Mouse (Mus musculus) megakaryocyte progenitor cell, adult 5-6 weeks (primary cell): ENCODE measurements at regions not wholly inside any gene's neighbourhood (a gene's known extent, or its start where the extent isn't known, plus 50 kb on each side); places are given as distances from the start of the nearest gene placed in this dataset.
A peak's percentile ranks its signal among the peaks of the same experiment; 100 is the strongest.

Source experiments
- ATAC-seq: replicated peaks from 2 replicates; pipeline ENCODE4 v1.8.0; 2016; ENCODE audit warnings: mild to moderate bottlenecking, moderate TSS enrichment, inconsistent platforms; ENCODE audit not compliant: poor library complexity

- ATAC-seq: no peak
Observed at GRCm38 (mm10) chr16:44674198-44674597, 49.9 kb upstream of the Nepro start.

- ATAC-seq: 0 out of 2 replicates have a peak, but pooled peaks have one; percentile 20
Observed at GRCm38 (mm10) chr16:44672422-44672819, 51.7 kb upstream of the Nepro start.

DNA sequence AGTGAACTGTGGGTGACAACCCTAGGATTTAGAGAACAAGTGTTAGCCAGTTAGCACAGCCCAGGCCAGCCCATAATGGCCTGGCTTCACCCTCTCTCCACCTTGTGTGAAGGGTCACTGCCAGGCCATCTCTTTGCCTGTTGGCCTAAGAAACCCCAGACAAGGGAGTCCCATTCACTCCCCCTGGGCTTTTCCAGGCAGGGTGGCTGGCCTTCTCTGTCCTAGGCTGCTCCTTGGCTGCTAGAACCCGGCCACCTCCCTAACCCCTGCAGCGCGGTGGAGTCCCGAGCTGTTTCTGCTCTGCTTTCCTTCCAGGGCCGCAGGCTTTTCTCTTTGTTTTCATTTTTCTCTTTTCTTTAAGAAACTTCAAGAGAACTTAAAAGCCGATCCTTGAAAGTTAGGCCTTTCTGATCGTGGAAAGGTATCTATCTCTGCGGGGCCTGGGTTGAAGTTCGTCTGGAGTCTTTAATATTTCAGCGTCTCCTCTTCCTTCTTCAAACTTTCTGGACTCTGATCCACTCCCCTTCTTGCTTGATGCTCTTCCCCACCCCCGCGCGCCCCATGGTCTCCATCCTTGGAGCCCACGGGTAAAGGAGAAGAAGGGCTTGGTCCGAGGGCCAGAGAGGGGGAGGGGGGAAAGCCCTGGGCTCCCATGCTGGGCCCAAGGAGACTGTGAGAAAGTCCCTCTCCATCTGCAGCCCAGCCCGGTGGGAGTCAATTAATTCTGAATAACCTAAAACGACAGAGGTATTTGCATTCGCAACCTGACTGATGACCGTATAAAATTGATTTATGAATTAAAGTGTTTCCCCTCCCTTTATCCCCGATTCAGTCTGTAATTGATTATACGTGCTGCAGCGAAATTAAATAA is 52.3 kb upstream of the Nepro start:
- ATAC-seq: no peak

DNA sequence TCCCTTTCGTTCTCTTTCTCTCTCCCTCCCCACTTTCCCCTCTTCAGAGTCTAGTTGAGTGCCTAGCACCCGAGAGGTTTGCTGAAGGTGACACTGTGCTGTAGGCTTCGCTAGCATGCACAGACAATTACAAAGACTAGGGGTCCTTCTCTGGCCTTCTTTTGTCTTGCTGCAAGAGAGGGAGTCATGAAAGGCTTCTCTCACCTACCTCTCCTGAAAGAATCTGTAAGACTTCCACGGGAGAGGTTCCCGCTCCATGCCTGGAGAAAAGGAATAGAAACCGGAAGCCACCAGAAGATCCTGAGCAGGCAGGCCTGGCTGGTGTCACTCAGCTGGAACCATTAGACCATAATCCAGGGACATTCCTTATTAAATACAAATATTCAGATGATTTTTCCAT is 56.0 kb upstream of the Nepro start:
- no peak for ATAC-seq

DNA sequence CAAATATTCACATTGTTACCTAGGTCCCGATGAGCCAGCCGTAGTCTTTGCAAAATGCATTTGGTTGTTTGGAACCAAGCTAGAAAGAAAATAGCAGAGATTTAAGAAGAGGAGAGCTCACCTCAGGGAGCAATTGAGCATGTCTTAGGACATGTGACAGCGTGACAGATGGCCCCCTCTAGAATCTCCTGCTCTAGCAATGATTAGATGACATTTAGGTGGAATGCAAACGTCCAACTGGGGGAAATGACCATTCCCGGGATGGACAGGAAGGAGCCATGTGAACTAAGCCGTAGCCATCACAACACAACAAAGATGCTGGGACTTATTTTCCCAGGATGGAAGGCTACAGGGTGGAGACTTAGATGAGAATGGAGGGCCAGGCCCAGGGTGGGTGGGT is 57.0 kb upstream of the Nepro start:
- no peak for ATAC-seq

- no peak for ATAC-seq
Observed at GRCm38 (mm10) chr16:44666431-44666997, 57.6 kb upstream of the Nepro start.

DNA sequence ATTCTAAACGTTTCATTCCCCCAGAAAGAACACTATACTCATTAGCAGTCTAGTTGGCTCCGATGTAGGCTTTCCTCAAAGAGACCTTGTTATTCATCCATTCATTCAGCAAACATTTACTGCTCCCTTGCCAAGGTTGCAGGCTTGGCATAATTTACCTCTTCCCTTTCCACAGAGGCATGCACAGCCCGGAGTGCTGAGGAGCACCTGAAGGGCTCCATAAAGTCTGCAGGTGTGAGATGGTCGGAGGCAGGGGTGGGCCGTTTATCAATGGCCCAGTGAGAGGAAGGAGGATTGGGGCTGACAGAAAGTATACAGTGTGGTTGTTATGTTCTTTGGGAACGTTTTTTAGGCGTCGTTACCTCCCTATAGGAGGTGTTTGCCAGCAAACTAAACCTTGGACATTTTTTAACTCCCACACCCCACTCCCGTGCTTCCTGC is 58.6 kb upstream of the Nepro start:
- ATAC-seq: no peak

DNA sequence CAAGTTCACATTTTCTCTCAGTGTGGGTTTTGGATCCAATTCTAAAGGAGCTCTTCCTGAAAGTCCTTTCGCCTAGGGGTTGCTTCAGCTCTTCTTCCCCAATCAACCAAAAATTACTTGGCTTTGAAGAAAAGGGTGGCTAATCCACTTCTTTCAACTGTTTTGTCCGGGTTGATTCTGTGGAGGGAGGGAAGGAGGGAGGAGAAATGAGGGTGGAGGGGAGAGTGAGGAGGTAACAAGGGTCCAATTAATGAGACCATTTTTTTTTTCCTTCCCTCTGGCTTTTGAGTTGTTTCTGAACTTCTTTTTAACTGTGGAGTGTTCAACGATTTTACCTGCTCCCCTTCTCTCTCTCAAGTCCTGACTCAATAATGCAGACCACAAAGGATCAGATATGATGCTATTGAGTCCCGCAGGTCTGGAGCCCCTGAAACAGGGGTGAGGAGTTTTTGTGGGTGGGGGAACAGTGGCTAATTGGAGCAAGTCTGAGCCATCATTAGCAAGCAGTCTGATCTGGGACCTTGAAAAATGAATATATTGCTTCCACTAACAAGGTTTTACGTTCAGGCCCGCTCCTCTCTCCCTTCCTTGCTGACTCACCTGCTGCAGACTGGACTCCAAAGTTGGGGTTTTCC is 61.0 kb upstream of the Nepro start:
- no peak for ATAC-seq

DNA sequence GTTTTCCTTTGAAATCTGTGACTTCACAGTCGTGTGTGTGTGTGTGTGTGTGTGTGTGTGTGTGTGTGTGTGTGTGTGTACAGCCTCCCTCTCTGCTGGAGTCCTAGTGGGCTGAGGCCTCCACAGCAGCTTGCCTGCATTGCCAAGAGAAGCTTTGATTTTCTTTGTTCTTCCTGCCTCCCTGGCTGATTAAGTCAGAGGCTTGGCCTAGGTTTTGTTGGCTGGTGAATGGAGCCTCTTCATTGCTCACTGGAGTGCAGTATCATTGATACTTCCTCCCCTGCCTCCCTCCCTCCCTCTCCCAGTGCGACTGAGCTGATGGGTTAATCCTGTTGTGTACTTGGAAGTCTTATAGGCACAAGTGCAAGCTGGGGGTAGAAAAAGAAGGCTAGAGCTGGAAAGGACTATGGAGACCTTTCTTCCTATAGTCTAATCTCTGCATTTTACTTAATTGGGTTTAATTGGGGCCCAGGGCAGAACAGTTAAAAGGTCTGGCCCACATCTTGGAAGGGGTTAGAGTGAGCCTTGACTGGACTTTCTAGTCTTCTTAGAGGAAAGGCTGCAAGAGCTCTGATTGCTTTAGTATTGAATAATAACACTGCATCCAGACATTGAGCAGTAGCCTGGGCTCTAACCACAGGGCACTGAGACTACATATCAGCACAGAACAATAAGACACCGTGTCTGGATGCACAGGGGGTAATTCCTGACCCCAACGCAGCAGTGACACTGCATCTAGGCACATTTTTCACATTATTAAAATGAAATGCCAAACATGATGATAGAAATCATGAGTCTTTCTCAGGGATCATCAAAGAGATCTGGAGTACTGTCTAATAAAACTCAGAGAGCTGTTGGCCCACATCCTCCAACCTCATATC is 62.9 kb upstream of the Nepro start:
- ATAC-seq: no peak

DNA sequence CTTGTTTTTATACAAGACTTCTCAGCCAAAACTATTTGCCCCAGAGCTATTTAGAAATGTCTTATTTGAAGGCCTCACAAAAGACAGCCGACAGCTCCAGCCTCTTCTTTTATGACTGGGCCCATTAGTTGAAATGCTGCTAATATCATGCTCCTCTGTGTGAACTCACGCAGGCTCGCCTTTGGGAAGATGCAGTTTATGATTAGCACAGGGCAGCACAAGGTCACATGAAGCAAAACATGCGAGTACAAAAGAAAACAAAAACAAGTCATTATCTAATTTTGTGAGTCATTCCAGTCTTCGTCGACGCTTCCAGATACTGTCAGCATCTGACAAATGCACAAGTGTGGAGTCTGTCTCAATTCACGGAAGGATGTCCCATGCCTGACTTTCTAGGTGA is 65.8 kb upstream of the Nepro start:
- no peak for ATAC-seq

DNA sequence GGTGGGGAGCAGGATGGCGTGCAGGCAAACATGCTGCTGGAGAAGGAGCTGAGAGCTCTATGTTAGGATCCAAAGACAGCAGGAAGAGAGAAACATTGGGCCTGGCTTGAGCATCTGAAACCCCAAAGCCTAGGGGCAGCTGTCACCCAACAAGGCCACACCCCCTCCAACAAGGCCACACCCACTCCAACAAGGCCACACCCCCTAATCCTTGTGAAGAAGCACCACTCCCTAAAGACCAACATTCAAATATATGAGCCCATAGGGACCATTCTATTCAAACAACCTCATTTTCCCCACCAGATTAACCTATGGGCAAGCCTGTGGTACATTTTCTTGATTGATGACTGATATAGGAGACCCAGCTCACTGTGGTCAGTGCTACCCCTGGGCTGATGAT is 67.9 kb upstream of the Nepro start:
- ATAC-seq: no peak

GRCm38 (mm10) chr16:44655306-44655705 is 68.8 kb upstream of the Nepro start:
- no peak for ATAC-seq

DNA sequence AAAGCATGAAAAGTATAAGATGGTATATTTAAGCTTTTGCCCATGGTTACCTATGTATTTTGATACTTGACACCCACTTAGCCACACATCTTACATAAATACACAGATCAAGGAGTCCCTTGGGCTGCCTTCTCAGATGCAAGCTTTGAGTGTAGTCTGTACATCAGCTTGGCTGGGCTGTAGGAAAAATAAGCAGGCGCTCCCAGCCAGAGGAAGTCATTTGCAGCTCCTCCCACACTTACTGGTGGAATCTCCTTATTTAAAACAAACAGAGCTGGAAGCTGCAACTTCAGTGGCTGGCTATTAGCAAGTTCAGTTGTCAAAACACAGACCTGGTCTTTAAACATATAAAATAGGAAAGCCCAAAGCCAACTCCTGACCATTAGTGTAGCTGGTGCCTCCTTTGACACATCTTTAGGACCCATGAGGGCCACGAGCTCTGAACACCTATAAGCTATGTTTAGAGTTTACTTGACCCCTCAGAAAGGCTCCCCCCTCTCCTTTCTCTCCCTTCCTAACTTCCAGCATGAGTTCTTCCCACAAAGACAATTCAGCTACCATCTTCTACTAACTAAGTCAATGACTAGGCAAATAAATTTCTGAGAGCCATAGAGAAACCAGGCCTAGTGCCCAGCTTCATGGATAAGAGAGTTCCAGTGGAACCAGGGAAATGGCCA is 75.4 kb upstream of the Nepro start:
- no peak for ATAC-seq

DNA sequence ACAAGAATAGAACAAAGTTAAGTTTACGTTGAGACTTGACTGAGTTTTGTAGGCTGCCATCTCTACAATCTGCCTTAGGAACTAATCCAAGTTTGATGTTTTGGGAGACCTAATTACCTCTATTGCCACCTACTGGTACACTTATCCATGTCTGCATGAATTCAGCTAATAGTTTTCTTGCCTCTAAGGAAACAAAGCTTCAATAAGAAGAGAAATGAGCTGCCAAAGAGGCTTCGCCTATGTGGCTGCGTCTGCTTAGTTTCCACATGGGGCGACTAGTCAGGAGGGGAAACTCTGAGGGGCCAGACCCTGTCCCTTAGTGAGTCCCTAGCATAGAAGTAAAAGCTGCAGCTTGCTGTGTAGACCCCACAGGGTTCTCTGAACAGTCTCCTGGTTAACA is 80.1 kb upstream of the Nepro start:
- ATAC-seq: peak; percentile 42; the same call in 1 of the 2 replicates

DNA sequence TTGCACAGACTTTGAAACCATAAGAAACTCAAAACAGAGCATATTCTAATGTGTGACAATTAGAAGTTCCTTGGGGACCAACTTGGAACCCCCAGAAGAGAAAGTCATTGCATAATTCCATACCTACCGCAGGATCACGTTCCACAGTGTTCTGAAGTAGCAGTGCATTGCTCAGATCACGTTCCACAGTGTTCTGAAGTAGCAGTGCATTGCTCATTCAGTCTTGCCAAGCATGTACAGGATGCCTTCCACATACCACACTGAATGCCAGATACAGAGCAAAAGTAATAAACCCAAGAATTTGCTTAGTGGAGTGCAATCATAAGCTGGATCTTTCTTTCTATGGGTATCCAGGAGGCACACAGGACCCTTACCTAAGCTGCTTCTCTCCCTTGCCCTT is 78.4 kb upstream of the Boc start:
- ATAC-seq: no peak

- no peak for ATAC-seq
Observed at GRCm38 (mm10) chr16:44634486-44634885, 75.8 kb upstream of the Boc start.

DNA sequence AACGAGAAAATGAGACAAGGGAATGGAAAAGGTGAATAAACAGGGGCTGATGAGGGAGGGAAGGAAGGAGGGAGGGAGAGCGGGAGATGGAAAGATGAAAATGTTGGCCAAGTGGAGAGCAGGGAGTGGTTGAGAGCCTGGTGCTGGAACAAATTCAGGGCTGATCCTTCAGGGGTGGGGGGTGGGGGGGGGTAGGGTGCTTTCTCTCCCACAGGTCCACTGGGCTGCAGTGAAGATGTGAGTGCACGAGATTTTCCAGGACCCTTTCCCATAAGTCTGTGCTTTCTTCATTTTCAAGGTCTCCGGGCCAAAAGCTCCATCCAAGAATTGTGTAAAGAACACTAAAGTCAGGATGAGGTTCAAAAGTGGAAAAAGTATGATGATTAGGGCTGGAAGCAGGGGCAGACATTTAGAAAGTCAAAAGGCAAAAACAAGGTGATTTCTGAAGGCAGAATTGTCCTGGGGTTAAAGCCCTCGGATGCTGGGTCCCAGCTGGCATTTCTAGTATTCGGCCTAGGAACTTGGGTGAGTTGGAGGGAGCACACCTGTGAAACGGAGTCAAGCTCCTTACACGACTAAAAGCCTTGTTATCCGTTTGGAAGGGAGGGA is 74.5 kb upstream of the Boc start:
- no peak for ATAC-seq

GRCm38 (mm10) chr16:44632330-44633058 is 73.8 kb upstream of the Boc start:
- ATAC-seq: no peak

GRCm38 (mm10) chr16:44631357-44632053 is 72.8 kb upstream of the Boc start:
- ATAC-seq: no peak
